Mouse (Mus musculus) testis, postnatal 10 days (tissue): ENCODE data around the gene Lrrc8c.

Experiments used
- DNase-seq: peaks from one replicate; pipeline ENCODE4 v3.0.0; 2021; ENCODE audit warnings: low spot score

The Lrrc8c gene

GRCm38 (mm10) chr5:105519096-105519975, at the start of gene Lrrc8c:
Lrrc8c (plus strand) TSS chr5:105519388.
- DNase-seq: peak; percentile 85

GRCm38 (mm10) chr5:105472983-105473705, 46.0 kb upstream of the Lrrc8c start:
- DNase-seq: no peak

GRCm38 (mm10) chr5:105477527-105477926, 41.7 kb upstream of the Lrrc8c start:
- no peak for DNase-seq

DNA sequence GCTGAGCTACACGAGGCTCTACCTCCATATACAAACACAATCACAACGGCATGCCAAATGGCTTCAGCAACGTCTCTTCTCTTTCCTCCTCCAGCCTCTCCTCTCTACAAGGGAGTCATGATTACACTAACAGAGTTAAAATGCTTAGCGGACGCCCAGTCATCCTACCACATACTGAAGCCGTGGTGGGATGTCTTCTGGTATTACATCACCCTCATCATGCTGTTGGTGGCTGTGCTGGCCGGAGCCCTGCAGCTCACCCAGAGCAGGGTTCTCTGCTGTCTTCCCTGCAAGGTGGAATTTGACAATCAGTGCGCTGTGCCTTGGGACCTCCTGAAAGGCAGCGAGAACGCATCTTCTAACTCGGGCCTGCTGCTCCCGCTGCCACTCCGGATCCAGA, 39.5 kb upstream of the Lrrc8c start:
- no peak for DNase-seq

GRCm38 (mm10) chr5:105480561-105480960, 38.6 kb upstream of the Lrrc8c start:
- no peak for DNase-seq

- no peak for DNase-seq
Observed at GRCm38 (mm10) chr5:105483632-105484031, 35.6 kb upstream of the Lrrc8c start.

- DNase-seq: no peak
Observed at GRCm38 (mm10) chr5:105484247-105484646, 34.9 kb upstream of the Lrrc8c start.

DNA sequence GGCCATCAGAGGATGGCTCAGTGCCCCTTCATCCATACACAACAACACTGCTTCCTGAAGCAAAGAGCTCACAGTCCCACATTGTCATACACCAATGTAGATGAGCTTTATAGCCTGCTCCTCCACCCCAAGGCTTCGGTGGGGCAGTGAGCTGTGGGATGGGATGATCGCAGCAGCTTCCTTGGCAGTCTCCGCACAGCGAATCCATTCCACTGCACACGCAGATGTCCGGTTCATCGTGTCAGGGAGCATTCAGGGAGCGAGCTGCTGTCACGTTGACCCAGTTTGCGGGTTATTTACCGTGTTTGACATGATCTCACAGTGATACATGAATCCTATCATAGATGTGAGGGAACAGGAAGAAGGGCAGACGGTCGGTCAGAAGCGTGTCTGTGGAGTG, 34.3 kb upstream of the Lrrc8c start:
- DNase-seq: no peak

- no peak for DNase-seq
Observed at GRCm38 (mm10) chr5:105490211-105490610, 29.0 kb upstream of the Lrrc8c start.

GRCm38 (mm10) chr5:105491389-105491788, 27.8 kb upstream of the Lrrc8c start:
- DNase-seq: no peak

- no peak for DNase-seq
Observed at GRCm38 (mm10) chr5:105492367-105493246, 26.6 kb upstream of the Lrrc8c start.

DNA sequence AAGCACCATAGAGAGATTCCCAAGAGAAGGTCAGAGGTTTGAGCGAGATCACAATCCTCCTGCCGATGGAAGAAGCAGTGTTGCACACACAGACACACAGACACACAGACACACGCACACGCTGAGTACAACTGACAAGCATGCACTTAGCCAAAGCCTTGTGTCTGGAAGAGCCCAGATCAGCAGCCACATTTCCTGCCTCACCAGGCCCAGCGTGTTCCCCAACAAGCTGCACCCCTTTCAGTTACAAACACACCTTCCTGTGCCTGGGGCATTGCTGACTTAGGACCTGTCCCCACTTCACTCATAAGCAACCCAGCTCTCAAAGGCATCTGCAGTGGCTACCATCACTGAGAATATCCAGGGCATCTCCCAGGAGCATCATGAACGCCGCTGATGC, 25.8 kb upstream of the Lrrc8c start:
- no peak for DNase-seq

GRCm38 (mm10) chr5:105494246-105494917, 24.8 kb upstream of the Lrrc8c start:
- DNase-seq: no peak

GRCm38 (mm10) chr5:105494918-105495901, 24.0 kb upstream of the Lrrc8c start:
- DNase-seq: peak; percentile 81

- no peak for DNase-seq
Observed at GRCm38 (mm10) chr5:105496133-105496532, 23.1 kb upstream of the Lrrc8c start.

DNA sequence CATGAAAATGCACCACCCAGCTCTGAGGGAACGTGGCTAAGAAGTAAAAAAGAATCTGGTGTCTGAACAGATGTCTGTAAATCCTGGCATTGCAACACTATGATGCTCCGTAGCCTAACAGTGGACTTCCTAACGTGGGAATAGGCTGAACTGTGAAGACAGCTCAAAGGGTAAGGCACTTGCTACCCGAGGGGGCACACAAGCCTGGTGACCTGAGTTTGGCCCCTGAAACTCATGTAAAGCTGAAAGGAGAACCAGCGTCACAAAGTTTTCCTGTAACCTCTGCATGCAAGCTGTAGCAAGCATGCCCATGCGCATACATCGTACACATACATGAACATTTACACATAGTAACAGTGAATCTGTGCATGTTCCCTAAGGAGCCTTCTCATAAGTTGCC, 22.6 kb upstream of the Lrrc8c start:
- DNase-seq: no peak

GRCm38 (mm10) chr5:105498429-105499000, 20.7 kb upstream of the Lrrc8c start:
- DNase-seq: no peak

GRCm38 (mm10) chr5:105499396-105499795, 19.8 kb upstream of the Lrrc8c start:
- no peak for DNase-seq

- no peak for DNase-seq
Observed at GRCm38 (mm10) chr5:105500132-105501121, 18.8 kb upstream of the Lrrc8c start.
